Mouse (Mus musculus): ENCODE measurements around the gene Atf7ip2. TPM values are rescaled to one million over a fixed set of nuclear protein-coding genes. Genes with fewer than 3 reads are reported as not detected.
"Not testable (repeated sequence)": the region's sequence is repeated elsewhere in the genome, so short reads cannot be mapped to it uniquely, and the experiment has no call there.

Atf7ip2 gene
- polyA plus RNA-seq, 1 experiment from 2014 or later, result 0.10 TPM

DNA sequence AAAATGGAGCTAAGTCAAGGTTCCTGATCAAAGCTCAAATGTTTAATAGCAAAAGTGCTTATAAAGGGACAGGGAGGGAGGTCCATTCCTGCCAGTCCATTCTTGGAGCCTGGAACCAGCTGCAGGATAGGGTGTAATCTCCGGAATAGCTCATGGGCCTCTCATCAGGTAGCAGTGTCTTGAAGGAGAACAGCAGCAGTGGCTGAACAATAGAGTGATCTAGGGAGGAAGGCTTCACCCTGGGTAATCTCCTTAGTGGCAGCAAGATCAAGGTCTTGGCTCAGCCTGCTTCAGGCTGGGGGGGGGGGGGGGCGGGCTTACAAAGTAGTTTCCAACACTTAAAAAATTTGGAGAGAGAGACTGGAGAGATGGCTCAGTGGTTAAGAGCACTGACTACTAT, 34.8 kb downstream of the Atf7ip2 start:
- Histone ChIP-seq H3K27me3 (no peaks in the 10 kb centered on the region), H3K9me3 (replicated peaks) (no peaks in the 10 kb centered on the region), H3K4me2 (no peak overlapping the region), H3K4me3 (replicated peaks) (no peak overlapping the region), H3K9ac (no peak overlapping the region), H3K36me3 (replicated peaks) (no peaks in the 10 kb centered on the region), H3K27ac (replicated peaks) (no peak overlapping the region), H3K4me1 (replicated peaks) (no peaks in the 10 kb centered on the region)
- 37% methylated on average over 2 of the region's 2 CpGs for whole genome bisulfite sequencing (ENCODE audit: insufficient replicate concordance)
- no peak for ATAC-seq (ENCODE audit: insufficient read depth)

DNA sequence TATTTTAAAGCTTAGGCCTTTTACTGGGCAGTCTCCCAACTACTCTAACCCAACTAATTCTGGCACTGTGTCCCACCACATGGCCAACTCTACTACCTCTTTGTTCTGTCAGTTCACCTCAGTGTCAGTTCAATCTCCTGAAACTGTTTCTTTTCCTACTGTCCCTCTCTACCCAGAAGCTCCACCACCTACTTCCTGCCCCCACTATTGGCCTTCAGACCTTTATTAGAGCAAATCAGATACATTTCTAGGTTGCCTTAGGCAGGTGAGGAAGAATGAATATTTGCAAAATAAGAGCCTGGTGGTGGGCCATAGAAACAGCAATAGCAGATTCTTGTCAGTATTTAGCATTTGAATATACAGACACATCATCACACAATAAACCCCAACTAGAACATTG, 44.1 kb downstream of the Atf7ip2 start:
- H3K36me3 ChIP-seq (replicated peaks), result no peaks in the 10 kb centered on the region
- no peaks in the 10 kb centered on the region for H3K9me3 ChIP-seq (replicated peaks)
- ATAC-seq (ENCODE audit: insufficient read depth), result no peak
- H3K4me3 ChIP-seq (replicated peaks), result no peak overlapping the region
- no peak overlapping the region for H3K27ac ChIP-seq (replicated peaks)
- H3K9ac ChIP-seq, result no peak overlapping the region
- no peaks in the 10 kb centered on the region for H3K27me3 ChIP-seq
- H3K4me1 ChIP-seq (replicated peaks), result no peaks in the 10 kb centered on the region
- H3K4me2 ChIP-seq, result no peak overlapping the region

DNA sequence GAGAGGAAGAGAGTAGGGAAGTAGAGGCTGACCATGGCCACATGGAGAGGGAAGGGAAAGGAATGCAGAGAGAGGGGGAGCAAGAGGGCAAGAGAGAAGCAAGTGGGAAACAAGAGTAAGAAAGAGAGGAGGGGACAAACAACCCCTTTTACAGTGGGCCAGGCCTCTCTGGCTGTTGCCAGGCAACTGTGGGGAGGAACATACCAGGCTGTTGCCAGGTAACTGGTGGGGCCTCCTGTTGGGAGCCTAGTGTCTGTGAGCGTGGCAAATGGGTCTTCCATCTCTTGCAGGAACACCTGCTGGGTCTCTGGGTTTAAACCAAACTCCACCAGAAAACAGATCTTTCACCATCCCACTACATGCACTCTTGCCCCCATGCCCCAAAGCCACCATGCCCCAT, 61.5 kb downstream of the Atf7ip2 start:
- Histone ChIP-seq H3K4me2 (no peak overlapping the region), H3K4me1 (replicated peaks) (no peaks in the 10 kb centered on the region), H3K27me3 (no peaks in the 10 kb centered on the region), H3K4me3 (replicated peaks) (no peak overlapping the region), H3K9ac (no peak overlapping the region), H3K9me3 (replicated peaks) (no peaks in the 10 kb centered on the region), H3K36me3 (replicated peaks) (no peaks in the 10 kb centered on the region), H3K27ac (replicated peaks) (no peak overlapping the region)
- ATAC-seq (ENCODE audit: insufficient read depth), result no peak
- WGBS (ENCODE audit: insufficient replicate concordance), result 20% methylated on average over 1 of the region's 1 CpGs

DNA sequence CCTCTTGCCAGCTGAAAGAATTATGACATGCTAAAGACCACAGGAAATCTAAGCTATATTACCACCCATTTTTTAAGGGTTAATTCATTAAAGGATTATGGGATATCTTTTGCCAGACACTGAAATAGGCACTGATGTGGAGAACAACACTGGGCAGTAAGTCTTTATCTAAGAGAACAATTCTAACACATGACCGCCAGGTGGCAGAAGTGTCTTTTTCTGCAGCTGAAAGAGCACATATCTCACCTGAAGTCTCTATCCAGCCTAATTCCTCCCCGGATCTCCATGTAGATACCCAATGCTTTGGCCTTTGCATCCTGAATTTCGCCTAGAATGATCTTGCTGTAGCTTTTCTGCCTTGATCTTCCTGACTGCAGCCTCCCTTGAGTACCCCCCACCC, 79.7 kb downstream of the Atf7ip2 start:
- Histone ChIP-seq H3K9me3 (replicated peaks) (no peaks in the 10 kb centered on the region), H3K9ac (no peak overlapping the region), H3K4me1 (replicated peaks) (no peaks in the 10 kb centered on the region), H3K27me3 (no peaks in the 10 kb centered on the region), H3K4me3 (replicated peaks) (no peak overlapping the region), H3K36me3 (replicated peaks) (no peaks in the 10 kb centered on the region), H3K27ac (replicated peaks) (no peak overlapping the region), H3K4me2 (no peak overlapping the region)
- WGBS (ENCODE audit: insufficient replicate concordance), result 9% methylated on average over 3 of the region's 3 CpGs
- ATAC-seq (ENCODE audit: insufficient read depth), result no peak

DNA sequence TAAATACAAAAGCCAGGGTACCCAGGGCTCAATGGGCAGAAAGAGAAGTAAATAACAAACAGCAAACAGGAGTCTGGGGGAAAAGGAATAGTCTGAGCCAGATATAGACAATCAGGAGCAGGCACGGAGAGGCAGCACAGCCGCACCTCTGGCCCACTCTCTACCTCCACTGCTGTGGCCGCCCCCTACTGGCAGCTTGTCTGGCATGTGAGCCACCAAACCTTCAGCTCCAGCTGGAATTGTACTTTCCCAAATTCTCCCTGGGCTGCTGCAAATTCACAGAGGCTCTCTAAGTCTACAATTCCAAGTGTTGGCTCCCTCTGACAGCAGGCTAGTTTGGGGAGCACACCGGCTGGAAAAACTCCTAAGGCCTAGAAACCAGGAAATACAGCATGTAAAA, 82.0 kb downstream of the Atf7ip2 start:
- no peak for ATAC-seq (ENCODE audit: insufficient read depth)
- H3K4me3 ChIP-seq (replicated peaks), result no peak overlapping the region
- H3K9ac ChIP-seq, result no peak overlapping the region
- no peaks in the 10 kb centered on the region for H3K4me1 ChIP-seq (replicated peaks)
- 49% methylated on average over 4 of the region's 4 CpGs for WGBS (ENCODE audit: insufficient replicate concordance)
- no peak overlapping the region for H3K27ac ChIP-seq (replicated peaks)
- no peaks in the 10 kb centered on the region for H3K27me3 ChIP-seq
- no peak overlapping the region for H3K4me2 ChIP-seq
- no peaks in the 10 kb centered on the region for H3K36me3 ChIP-seq (replicated peaks)
- H3K9me3 ChIP-seq (replicated peaks), result no peaks in the 10 kb centered on the region

DNA sequence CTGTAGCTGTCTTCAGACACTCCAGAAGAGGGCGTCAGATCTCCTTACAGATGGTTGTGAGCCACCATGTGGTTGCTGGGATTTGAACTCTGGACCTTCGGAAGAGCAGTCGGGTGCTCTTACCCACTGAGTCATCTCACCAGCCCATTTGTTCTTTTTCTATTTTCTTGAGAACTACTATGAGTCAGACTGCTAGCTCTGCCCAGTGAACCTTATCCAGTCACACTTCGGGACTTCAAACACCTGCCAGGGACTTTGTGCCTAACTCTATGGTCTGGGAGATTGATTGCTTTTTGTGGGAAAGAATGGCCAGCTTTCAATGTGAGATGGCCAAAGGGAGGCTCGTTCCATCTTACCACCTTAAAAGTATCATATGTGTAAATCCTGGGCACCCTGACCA, 84.3 kb downstream of the Atf7ip2 start:
- H3K36me3 ChIP-seq (replicated peaks); H3K4me3 ChIP-seq (replicated peaks); H3K9me3 ChIP-seq (replicated peaks); H3K27ac ChIP-seq (replicated peaks); ATAC-seq (ENCODE audit: insufficient read depth); H3K27me3 ChIP-seq; H3K4me2 ChIP-seq; H3K9ac ChIP-seq; H3K4me1 ChIP-seq (replicated peaks): not testable (repeated sequence)
- 50% methylated on average over 5 of the region's 5 CpGs for WGBS (ENCODE audit: insufficient replicate concordance)

DNA sequence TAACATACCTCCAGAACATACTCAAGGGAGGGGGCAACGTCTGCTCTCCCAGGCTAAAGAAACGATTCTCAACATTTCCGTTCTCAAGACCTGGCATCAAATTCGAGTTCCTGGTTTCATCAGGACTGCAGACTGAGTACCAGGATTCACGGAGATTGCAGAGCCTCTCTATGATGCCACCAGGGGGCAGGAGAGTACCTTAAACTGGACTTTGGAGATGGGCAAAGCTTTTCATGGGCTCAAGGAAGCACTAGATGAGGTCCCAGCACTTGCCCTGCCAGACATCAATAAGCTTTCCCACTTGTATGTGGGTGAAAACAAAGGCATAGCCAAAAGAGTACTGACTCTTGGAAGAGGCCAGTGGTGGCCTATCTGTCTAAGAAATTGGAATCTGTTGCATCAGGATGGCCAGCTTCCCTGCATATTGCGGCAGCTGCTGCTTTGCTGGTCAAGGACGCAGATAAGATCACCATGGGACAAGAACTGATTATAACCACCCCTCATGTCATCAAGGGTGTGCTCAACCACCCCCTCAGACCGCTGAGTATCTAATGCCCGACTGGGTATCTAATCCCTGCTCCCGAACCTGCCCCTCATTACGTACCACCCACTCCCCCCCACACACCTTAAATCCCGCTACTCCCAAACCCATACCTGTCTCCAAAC, 87.9 kb downstream of the Atf7ip2 start:
- 37% methylated on average over 12 of the region's 12 CpGs for WGBS (ENCODE audit: insufficient replicate concordance)
- Histone ChIP-seq H3K9me3 (replicated peaks) (no peaks in the 10 kb centered on the region), H3K4me3 (replicated peaks) (no peak overlapping the region), H3K4me2 (no peak overlapping the region), H3K9ac (no peak overlapping the region), H3K27ac (replicated peaks) (no peak overlapping the region), H3K36me3 (replicated peaks) (no peaks in the 10 kb centered on the region), H3K4me1 (replicated peaks) (no peaks in the 10 kb centered on the region), H3K27me3 (no peaks in the 10 kb centered on the region)
- ATAC-seq (ENCODE audit: insufficient read depth), result no peak

DNA sequence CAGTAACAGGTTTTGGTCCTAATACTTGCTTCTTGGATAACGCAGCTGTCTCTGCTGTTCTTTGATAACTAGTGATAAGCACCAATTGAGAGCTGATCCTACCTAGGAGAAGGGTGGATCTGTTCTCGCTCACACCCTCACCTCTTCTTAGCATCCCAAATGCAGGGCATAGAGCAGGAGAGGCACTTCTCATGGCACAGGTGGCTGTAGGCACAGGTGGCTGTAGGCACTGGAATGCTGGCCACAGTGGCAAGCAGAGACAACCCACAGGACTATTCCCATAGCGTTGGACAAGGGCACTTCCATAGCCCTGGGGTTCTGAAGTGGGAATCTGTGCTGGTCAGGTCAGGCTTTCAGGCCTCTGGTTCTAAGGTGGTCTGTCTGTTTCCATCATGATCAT, 89.4 kb downstream of the Atf7ip2 start:
- 53% methylated on average over 3 of the region's 3 CpGs for WGBS (ENCODE audit: insufficient replicate concordance)
- Histone ChIP-seq H3K4me3 (replicated peaks) (no peak overlapping the region), H3K27ac (replicated peaks) (no peak overlapping the region), H3K36me3 (replicated peaks) (no peaks in the 10 kb centered on the region), H3K27me3 (no peaks in the 10 kb centered on the region), H3K9me3 (replicated peaks) (no peaks in the 10 kb centered on the region), H3K9ac (no peak overlapping the region), H3K4me1 (replicated peaks) (no peaks in the 10 kb centered on the region), H3K4me2 (no peak overlapping the region)
- ATAC-seq (ENCODE audit: insufficient read depth), result no peak

DNA sequence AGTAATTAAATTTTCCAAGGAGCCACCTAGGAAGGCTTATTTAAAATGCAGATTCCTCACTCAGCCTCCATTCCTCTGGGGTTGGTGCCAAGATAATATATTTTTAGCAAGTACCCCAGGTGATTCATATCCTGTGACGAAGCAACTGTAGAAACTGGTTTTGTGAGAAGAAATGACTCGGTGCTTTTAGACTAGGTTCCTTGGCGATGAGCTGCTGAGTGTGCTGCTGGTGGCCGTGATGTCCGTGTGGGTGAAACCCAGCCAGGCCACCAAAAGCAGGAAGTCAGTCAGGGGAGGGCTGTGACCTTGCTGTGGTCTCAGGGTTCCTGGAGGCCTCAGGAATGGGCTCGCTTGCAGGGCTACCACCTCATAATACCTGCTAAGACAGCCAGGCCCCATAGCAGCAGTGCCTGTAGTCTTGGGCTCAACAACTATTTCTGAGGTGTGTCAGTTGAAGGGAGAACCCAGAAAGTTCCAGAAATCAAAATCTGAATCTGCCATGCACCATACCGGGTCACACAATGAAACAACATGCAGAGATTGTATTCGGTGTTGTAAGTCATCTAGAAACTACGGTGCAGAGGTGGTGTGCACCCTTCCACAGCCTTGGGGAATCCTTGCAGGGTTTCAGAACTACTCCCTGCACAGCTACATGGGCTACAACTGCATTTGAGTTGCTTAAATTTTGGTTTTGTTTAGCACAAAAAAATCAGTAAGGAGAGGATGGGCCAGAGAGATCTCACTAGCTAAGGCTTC, 94.2 kb downstream of the Atf7ip2 start:
- H3K4me3 ChIP-seq (replicated peaks), result no peak overlapping the region
- no peak overlapping the region for H3K9ac ChIP-seq
- WGBS (ENCODE audit: insufficient replicate concordance), result 37% methylated on average over 9 of the region's 9 CpGs
- H3K9me3 ChIP-seq (replicated peaks), result no peaks in the 10 kb centered on the region
- H3K4me1 ChIP-seq (replicated peaks), result no peaks in the 10 kb centered on the region
- no peak overlapping the region for H3K4me2 ChIP-seq
- H3K27ac ChIP-seq (replicated peaks), result no peak overlapping the region
- no peaks in the 10 kb centered on the region for H3K36me3 ChIP-seq (replicated peaks)
- H3K27me3 ChIP-seq, result no peaks in the 10 kb centered on the region
- no peak for ATAC-seq (ENCODE audit: insufficient read depth)

DNA sequence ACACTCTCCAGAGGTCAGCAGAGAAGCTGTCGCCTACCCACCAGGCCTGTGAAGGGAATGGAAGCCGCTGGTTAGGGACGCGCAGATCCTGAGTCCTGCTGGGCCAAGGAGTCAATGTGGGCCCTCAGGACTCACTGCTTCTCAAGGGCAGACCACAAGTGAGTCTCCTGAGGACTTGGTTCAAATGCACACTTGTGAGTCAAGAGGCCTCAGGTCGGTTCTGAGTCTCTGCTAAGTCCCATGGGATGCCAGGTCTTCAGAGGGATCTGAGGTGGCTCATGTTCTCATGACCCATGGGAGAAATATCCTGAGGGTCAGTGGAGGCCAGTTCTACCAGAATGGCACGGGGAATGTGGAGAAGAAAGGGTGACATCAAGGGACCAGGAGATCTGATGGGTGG, 95.6 kb downstream of the Atf7ip2 start:
- H3K4me3 ChIP-seq (replicated peaks), result no peak overlapping the region
- no peak for ATAC-seq (ENCODE audit: insufficient read depth)
- no peaks in the 10 kb centered on the region for H3K9me3 ChIP-seq (replicated peaks)
- 65% methylated on average over 6 of the region's 6 CpGs for WGBS (ENCODE audit: insufficient replicate concordance)
- no peaks in the 10 kb centered on the region for H3K36me3 ChIP-seq (replicated peaks)
- no peaks in the 10 kb centered on the region for H3K4me1 ChIP-seq (replicated peaks)
- no peak overlapping the region for H3K4me2 ChIP-seq
- H3K27me3 ChIP-seq, result no peaks in the 10 kb centered on the region
- no peak overlapping the region for H3K9ac ChIP-seq
- no peak overlapping the region for H3K27ac ChIP-seq (replicated peaks)

DNA sequence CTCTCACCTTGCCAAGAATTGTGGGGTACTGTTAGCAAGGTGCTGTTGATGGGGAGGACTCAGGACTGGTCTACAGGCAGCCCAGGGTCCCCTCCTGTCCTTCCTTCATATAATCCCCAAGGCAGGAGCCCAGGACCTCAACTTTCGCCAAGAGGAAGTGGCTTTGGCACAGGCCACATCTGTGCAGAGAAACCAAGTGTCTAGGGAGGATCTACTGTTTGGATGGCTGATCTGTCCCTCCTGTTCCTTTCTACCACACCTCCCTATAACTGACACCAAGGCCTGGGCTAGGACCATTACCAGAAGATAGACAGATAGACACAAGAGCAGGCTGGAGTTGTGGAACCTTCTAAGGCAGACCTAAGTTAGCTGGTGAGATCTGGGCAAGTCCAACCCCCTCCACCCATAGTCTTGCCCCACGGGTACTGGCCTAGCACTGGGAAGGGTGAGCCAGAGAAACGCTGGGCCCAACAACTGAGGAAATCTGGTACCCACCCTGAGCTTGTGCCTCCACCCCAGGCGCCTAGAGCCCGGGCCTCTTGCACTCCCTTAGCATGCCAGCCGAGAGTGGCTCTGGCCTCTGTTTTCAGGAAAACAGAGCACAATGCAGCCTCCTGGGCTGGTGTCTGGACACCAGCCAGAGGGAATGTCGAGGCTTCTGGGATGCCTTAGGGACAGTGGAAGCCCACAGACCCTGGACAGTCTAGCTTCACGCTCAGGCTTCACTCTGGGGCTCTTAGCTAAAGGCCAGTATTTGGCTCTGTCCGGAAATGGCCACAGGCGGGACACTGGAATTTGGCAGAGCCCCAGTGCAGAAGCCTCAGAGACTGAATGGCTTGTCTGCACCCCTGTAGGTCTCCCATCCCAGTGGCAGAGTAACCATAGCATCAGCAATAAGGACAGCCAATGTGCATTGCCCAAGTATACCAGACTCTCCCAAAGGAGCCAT, 105.5 kb downstream of the Atf7ip2 start:
- H3K9ac ChIP-seq, result no peak overlapping the region
- WGBS (ENCODE audit: insufficient replicate concordance), result 53% methylated on average over 10 of the region's 10 CpGs
- no peak for ATAC-seq (ENCODE audit: insufficient read depth)
- no peaks in the 10 kb centered on the region for H3K9me3 ChIP-seq (replicated peaks)
- no peak overlapping the region for H3K4me3 ChIP-seq (replicated peaks)
- H3K27me3 ChIP-seq, result no peaks in the 10 kb centered on the region
- H3K36me3 ChIP-seq (replicated peaks), result no peaks in the 10 kb centered on the region
- no peaks in the 10 kb centered on the region for H3K4me1 ChIP-seq (replicated peaks)
- H3K4me2 ChIP-seq, result no peak overlapping the region
- H3K27ac ChIP-seq (replicated peaks), result no peak overlapping the region
